Mouse (Mus musculus): Measurements from ENCODE around the gene Fam25c. TPM values are rescaled to one million over a fixed set of nuclear protein-coding genes. Genes with fewer than 3 reads are reported as not detected.
"Not testable (repeated sequence)": the region's sequence is repeated elsewhere in the genome, so short reads cannot be mapped to it uniquely, and the experiment has no call there.

Gene Fam25c
- polyA plus RNA-seq, 1 experiment from 2014 or later = not detected

DNA sequence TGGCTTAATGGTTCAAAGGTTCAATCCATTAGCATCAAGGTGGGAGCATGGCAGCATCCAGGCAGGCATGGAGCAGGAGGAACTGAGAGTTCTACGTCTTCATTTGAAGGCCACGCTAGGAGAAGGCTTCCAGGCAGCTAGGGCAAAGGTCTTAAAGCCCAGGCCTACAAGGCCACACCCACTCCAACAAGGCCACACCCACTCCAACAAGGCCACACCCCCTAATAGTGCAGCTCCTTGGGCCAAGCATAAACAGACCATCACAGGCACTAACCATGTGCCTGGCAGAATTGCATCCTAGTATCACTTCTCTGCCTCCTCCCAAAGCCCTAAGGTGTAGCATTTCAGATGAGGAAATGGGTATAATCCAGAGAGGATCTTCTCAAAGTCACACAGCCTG lies 16.5 kb upstream of the Fam25c start:
- Histone ChIP-seq H3K27me3 (ENCODE audit: control insufficient read depth, insufficient read depth, low read length) (no peaks in the 10 kb centered on the region), H3K4me2 (replicated peaks; ENCODE audit: low read depth, low read length) (no peak overlapping the region), H3K9me3 (ENCODE audit: control insufficient read depth, low read depth, low read length) (no peaks in the 10 kb centered on the region), H3K36me3 (ENCODE audit: control insufficient read depth, insufficient read depth, low read length) (no peaks in the 10 kb centered on the region), H3K4me3 (ENCODE audit: low read depth, low read length) (no peak overlapping the region), H3K9ac (replicated peaks; ENCODE audit: low read depth, low read length) (no peak overlapping the region), H3K4me1 (ENCODE audit: control insufficient read depth, insufficient read depth, low read length) (peaks cover 11% of the 10 kb centered on the region; the same call in 1 of the 2 replicates), H3K27ac (ENCODE audit: low read length) (no peak overlapping the region)
- WGBS = 75% methylated on average over 2 of the region's 2 CpGs
- no peak for ATAC-seq (ENCODE audit: insufficient number of reproducible peaks, insufficient read depth, low FRiP score, low read depth)

DNA sequence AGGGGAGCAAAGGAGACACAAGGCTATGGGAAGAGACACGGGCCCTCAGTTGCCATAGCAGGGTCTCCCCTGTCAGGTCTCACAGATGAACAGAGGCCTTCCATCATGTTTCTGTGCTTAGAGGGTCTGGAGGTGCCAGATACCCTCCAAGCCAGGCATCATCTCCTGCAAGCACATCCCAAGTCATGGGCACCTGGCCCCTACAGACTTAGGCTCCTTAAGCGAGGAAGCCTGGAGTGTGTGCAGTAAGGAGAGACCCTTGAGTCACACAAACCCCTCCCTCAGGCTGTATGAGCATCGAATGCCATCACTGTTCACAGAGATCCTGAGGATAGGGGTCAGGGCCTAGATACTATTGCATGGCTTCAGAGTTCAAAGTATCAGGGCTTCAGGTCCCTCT lies 15.7 kb upstream of the Fam25c start:
- no peaks in the 10 kb centered on the region for H3K9me3 ChIP-seq (ENCODE audit: control insufficient read depth, low read depth, low read length)
- no peaks in the 10 kb centered on the region for H3K36me3 ChIP-seq (ENCODE audit: control insufficient read depth, insufficient read depth, low read length)
- no peak overlapping the region for H3K9ac ChIP-seq (replicated peaks; ENCODE audit: low read depth, low read length)
- ATAC-seq (ENCODE audit: insufficient number of reproducible peaks, insufficient read depth, low FRiP score, low read depth) = no peak
- 87% methylated on average over 3 of the region's 3 CpGs for WGBS
- H3K4me2 ChIP-seq (replicated peaks; ENCODE audit: low read depth, low read length) = no peak overlapping the region
- no peaks in the 10 kb centered on the region for H3K27me3 ChIP-seq (ENCODE audit: control insufficient read depth, insufficient read depth, low read length)
- peaks cover 11% of the 10 kb centered on the region; the same call in 1 of the 2 replicates for H3K4me1 ChIP-seq (ENCODE audit: control insufficient read depth, insufficient read depth, low read length)
- H3K27ac ChIP-seq (ENCODE audit: low read length) = no peak overlapping the region
- H3K4me3 ChIP-seq (ENCODE audit: low read depth, low read length) = no peak overlapping the region

DNA sequence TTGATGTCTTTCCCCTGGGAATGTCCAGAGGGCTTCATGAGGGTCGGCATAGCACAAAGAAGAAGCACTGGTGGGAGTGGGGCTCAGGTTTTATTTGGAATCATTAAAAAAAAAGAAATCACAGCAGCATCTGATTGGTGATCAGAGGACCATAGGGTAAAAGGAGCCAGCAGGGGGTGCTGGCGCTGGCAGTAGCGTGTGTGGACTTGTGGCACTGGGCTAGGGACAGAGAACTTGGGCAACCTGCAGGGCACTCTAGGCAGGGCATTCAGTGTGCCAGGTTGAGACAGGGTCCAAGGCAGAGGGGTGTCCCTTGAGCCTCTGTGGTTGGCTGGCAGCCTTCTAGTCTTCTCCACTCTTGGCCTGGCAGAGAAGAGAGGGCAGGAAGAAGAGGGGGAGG lies 15.0 kb upstream of the Fam25c start:
- Histone ChIP-seq H3K27ac (ENCODE audit: low read length) (no peak overlapping the region), H3K27me3 (ENCODE audit: control insufficient read depth, insufficient read depth, low read length) (no peaks in the 10 kb centered on the region), H3K9me3 (ENCODE audit: control insufficient read depth, low read depth, low read length) (no peaks in the 10 kb centered on the region), H3K9ac (replicated peaks; ENCODE audit: low read depth, low read length) (no peak overlapping the region), H3K4me1 (ENCODE audit: control insufficient read depth, insufficient read depth, low read length) (peaks cover 11% of the 10 kb centered on the region; the same call in 1 of the 2 replicates), H3K4me3 (ENCODE audit: low read depth, low read length) (no peak overlapping the region), H3K36me3 (ENCODE audit: control insufficient read depth, insufficient read depth, low read length) (no peaks in the 10 kb centered on the region), H3K4me2 (replicated peaks; ENCODE audit: low read depth, low read length) (no peak overlapping the region)
- 73% methylated on average over 3 of the region's 3 CpGs for WGBS
- no peak for ATAC-seq (ENCODE audit: insufficient number of reproducible peaks, insufficient read depth, low FRiP score, low read depth)

DNA sequence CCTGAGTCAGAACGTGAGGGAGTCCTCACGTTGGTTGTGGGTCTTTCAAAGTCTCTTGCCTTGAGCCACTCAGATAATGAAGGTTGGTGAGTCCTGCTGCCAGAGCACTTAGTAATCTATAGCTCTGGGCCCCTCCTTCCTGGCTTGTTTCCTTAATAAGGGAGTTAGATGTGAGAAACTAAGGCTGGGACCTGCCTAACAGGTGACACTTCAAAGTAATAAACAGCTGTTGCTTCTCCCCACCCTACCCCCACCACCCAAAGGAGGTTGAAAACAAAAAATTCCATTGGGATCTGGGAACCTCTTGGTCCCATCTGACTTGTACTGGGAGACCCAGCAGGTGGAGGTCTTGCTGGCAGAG lies 9.9 kb upstream of the Fam25c start:
- Histone ChIP-seq H3K27me3 (ENCODE audit: control insufficient read depth, insufficient read depth, low read length) (no peaks in the 10 kb centered on the region), H3K9me3 (ENCODE audit: control insufficient read depth, low read depth, low read length) (no peaks in the 10 kb centered on the region), H3K9ac (replicated peaks; ENCODE audit: low read depth, low read length) (no peak overlapping the region), H3K4me3 (ENCODE audit: low read depth, low read length) (no peak overlapping the region), H3K27ac (ENCODE audit: low read length) (no peak overlapping the region), H3K36me3 (ENCODE audit: control insufficient read depth, insufficient read depth, low read length) (no peaks in the 10 kb centered on the region), H3K4me2 (replicated peaks; ENCODE audit: low read depth, low read length) (no peak overlapping the region), H3K4me1 (ENCODE audit: control insufficient read depth, insufficient read depth, low read length) (no peaks in the 10 kb centered on the region)
- no peak for ATAC-seq (ENCODE audit: insufficient number of reproducible peaks, insufficient read depth, low FRiP score, low read depth)
- WGBS = 89% methylated on average over 2 of the region's 2 CpGs

DNA sequence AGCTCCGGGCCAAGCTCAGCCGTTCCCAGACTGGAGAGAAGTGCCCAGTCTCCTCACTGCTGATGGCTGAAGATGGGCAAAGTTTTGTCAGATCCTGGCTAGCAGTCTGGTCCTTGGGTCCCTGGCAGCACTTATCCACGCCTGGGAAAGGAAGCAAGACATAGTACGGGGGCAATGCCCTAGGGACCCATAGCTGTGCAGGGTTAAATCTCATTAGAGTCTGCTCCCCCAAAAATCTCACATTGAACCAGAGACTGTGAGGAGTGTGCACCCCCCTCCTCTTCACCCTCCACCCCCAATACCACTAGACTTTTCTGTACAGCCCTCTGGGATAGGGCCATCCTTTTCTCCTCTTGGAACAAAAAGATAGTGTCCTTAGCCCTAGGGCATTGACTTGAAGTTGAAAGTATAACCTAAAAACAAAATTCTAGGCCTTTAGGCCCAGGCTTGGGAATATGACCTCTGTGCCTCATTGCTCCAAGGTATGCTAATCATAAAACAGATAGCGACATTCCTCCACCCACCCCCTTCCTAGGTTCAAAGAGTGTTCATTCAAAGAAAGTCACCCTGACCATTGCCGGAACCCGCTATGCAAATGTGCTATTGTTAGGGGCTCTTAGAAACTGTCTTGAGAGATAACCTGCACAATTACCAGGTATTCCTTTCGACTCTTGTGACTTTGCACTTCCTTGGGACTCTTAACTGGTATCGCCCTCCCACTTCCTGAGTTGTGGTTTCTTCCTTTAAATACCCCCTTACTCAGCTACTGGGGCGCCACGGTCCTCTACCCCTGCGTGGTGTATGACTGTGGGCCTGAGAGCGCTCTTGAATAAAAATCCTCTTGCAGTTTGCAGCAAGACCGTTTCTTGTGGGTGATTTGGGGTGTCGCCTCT lies 9.3 kb upstream of the Fam25c start:
- not testable (repeated sequence) for H3K9ac ChIP-seq (replicated peaks; ENCODE audit: low read depth, low read length); H3K9me3 ChIP-seq (ENCODE audit: control insufficient read depth, low read depth, low read length); H3K27ac ChIP-seq (ENCODE audit: low read length); H3K4me1 ChIP-seq (ENCODE audit: control insufficient read depth, insufficient read depth, low read length); H3K36me3 ChIP-seq (ENCODE audit: control insufficient read depth, insufficient read depth, low read length); H3K27me3 ChIP-seq (ENCODE audit: control insufficient read depth, insufficient read depth, low read length); ATAC-seq (ENCODE audit: insufficient number of reproducible peaks, insufficient read depth, low FRiP score, low read depth)
- Histone ChIP-seq H3K4me3 (ENCODE audit: low read depth, low read length) (peak overlapping the region; percentile 22; the same call in 1 of the 2 replicates), H3K4me2 (replicated peaks; ENCODE audit: low read depth, low read length) (peak overlapping the region; percentile 80)
- 85% methylated on average over 15 of the region's 15 CpGs for WGBS

DNA sequence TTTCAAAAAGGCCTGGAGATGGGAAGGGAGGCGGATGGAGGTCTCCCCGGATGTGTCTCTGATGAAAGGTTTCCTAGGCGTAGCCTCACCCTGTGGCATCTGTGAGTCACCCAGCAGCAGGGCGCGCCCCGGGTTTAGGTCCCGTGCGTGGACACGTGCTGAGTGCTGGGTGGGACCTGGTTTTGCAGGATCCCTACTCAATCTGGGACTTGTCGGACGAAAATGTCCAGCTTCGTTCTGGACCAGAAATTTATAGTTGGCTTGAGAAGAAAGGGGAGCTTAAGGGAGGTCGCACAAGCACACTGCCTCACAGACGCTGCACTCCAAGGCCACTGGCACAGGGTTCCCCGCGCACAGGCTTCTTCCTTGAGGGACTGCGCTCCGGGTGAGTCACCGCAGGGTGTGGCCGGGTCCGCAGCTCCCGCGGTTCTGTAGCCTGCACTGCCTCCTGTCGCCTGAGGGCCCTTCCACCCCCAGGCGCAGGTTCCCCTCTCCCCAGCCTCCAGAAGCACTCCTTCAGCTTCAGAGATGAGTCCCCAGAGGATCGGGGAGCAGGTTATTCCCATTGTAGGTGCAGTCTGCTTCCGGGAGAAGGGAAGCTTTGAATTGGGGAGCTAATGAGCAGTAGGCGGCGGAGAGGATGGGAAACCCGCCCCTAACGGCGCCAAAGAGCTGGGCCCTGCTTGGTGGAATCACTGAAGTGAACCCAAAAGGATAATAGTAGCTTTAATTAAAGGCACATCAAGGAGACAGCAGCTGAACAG lies 8.4 kb upstream of the Fam25c start:
- 7% methylated on average over 32 of the region's 32 CpGs for WGBS
- H3K9me3 ChIP-seq (ENCODE audit: control insufficient read depth, low read depth, low read length) = no peaks in the 10 kb centered on the region
- H3K4me2 ChIP-seq (replicated peaks; ENCODE audit: low read depth, low read length) = peak overlapping the region; percentile 80
- ATAC-seq (ENCODE audit: insufficient number of reproducible peaks, insufficient read depth, low FRiP score, low read depth) = peak; percentile 84
- H3K27me3 ChIP-seq (ENCODE audit: control insufficient read depth, insufficient read depth, low read length) = no peaks in the 10 kb centered on the region
- H3K4me1 ChIP-seq (ENCODE audit: control insufficient read depth, insufficient read depth, low read length) = no peaks in the 10 kb centered on the region
- no peaks in the 10 kb centered on the region for H3K36me3 ChIP-seq (ENCODE audit: control insufficient read depth, insufficient read depth, low read length)
- peak overlapping the region; percentile 45; the same call in 1 of the 2 replicates for H3K27ac ChIP-seq (ENCODE audit: low read length)
- H3K4me3 ChIP-seq (ENCODE audit: low read depth, low read length) = peak overlapping the region; percentile 22
- 0 out of 2 replicates have a peak overlapping the region, but pooled peaks have one; percentile 25 for H3K9ac ChIP-seq (replicated peaks; ENCODE audit: low read depth, low read length)

DNA sequence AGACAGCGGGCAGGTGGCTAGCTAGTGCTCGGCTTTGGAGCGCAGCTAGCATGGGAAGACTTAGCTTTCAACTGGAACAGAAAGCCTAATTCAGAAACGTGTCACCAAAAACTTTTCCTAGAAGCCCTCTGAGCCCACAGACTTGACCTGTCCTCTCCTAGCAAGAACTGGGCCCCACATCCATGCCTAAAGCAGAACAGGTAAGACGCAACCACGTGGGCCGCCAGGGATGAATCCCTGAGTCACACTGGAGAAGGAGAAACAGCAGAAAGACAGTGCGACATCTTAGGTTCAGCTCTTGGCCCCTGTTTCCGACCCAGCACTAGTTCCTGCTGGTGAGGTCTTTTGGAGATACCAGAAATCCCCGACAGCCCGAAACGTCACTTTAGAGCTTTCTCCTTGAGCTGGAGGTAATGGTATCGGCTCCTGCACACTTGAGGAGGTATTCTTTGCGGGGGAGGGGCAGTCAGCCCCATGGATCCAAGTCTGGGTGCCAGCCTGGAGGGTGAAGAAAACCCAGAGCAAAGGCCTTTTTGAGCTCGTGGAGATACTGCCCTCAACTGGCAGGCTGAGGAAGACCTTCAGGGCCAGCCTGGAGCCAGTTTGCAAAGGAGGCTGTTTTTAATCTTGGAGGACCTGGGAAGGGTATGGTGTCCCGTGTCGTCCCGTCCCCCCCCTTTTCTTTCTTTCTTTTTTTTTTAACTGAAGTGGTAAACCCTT lies 7.7 kb upstream of the Fam25c start:
- no peaks in the 10 kb centered on the region for H3K27me3 ChIP-seq (ENCODE audit: control insufficient read depth, insufficient read depth, low read length)
- H3K27ac ChIP-seq (ENCODE audit: low read length) = no peak overlapping the region
- no peak overlapping the region for H3K9ac ChIP-seq (replicated peaks; ENCODE audit: low read depth, low read length)
- H3K4me2 ChIP-seq (replicated peaks; ENCODE audit: low read depth, low read length) = peak overlapping the region; percentile 80
- 39% methylated on average over 18 of the region's 18 CpGs for WGBS
- ATAC-seq (ENCODE audit: insufficient number of reproducible peaks, insufficient read depth, low FRiP score, low read depth) = peak; percentile 30; the same call in 1 of the 2 replicates
- H3K4me3 ChIP-seq (ENCODE audit: low read depth, low read length) = peak overlapping the region; percentile 22
- no peaks in the 10 kb centered on the region for H3K4me1 ChIP-seq (ENCODE audit: control insufficient read depth, insufficient read depth, low read length)
- H3K9me3 ChIP-seq (ENCODE audit: control insufficient read depth, low read depth, low read length) = no peaks in the 10 kb centered on the region
- H3K36me3 ChIP-seq (ENCODE audit: control insufficient read depth, insufficient read depth, low read length) = no peaks in the 10 kb centered on the region

DNA sequence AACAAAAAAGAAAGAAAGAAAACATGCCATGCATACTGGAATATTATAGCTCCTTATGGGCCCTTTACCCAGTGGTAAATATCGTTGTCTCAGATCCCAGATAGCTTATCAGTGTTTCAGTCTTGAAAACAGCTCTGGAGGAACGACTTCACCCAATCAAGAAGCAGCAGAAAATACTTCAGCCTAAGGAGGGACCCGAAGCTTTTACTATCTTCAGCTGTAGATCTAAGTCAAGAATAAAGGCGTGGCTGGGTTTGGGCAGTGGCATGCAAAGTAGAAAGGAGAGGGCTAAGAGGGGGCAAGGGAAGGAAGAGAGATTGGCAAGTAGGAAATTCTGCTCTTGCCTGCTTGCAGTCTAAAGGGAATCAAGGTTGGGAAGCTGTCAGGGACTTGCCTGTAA lies 6.9 kb upstream of the Fam25c start:
- no peaks in the 10 kb centered on the region for H3K36me3 ChIP-seq (ENCODE audit: control insufficient read depth, insufficient read depth, low read length)
- H3K27ac ChIP-seq (ENCODE audit: low read length) = no peak overlapping the region
- no peak for ATAC-seq (ENCODE audit: insufficient number of reproducible peaks, insufficient read depth, low FRiP score, low read depth)
- H3K27me3 ChIP-seq (ENCODE audit: control insufficient read depth, insufficient read depth, low read length) = no peaks in the 10 kb centered on the region
- 59% methylated on average over 4 of the region's 4 CpGs for WGBS
- no peak overlapping the region for H3K4me2 ChIP-seq (replicated peaks; ENCODE audit: low read depth, low read length)
- H3K4me1 ChIP-seq (ENCODE audit: control insufficient read depth, insufficient read depth, low read length) = no peaks in the 10 kb centered on the region
- no peaks in the 10 kb centered on the region for H3K9me3 ChIP-seq (ENCODE audit: control insufficient read depth, low read depth, low read length)
- no peak overlapping the region for H3K9ac ChIP-seq (replicated peaks; ENCODE audit: low read depth, low read length)
- H3K4me3 ChIP-seq (ENCODE audit: low read depth, low read length) = no peak overlapping the region
